Mouse (Mus musculus): Measurements from ENCODE around the gene St5.

Gene St5

DNA sequence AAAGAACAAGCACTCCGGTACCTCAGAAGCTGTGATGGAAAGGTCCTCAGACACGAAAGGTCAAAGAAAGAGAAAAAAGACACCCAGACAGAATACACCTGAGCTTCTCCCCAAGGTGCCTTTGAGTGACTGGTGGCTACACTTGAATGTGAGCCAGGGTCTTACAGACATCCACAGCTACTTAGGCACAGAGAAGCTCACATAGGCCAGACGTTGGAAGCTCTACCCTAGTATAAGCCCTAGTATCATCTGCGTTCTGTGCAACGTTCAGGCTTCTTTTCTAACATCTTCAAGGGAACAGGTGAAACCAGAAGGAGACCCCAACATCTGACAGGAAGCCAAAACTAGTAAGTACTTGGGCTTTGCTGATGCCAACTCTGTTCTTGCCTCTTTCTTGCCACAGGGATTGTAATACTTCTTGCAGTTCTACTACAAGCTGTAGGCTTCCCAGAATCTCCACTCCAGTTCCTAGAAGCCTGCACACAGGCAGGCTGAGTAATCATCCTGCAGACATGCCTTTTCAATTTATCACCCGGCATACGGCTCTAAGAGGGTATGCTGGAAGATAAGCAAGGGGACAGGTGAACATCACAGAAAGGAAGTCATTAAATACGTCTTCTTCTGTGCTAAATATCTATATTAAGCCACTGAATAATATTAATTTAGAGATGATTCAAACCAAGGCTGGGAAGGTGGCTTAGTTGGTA, 67.2 kb downstream of the St5 start:
- DNase-seq: no peak

DNA sequence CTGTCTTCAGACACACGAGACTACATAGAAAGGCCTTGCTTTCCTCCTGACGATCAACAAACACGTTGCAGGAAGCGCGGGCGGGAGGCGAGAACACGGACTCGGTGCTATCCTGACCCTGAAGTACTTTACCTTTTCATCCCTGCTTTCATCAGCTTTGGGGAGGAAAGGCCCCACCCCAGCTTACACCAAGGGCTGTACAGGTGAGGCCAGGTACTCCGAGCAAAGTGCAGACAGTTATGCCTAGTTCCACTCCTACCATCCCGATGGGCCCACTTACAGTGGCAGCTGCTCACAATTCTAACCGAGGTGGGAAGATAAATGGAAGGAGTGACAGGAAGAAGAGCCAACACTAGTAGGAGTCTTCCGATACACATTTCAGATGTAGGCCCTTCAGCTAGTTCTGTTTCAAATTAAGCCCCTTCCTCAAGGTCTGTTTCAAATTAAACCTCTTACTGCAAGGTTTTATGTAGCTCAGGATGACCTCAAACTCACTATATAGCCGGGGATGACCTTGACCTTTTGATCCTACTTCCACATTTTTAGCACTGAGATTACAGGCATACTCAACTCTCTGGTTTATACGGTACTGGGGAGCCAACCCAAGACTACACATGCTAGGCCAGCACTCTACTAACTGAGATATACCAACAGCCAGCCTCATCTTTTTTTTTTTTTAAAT, 69.9 kb downstream of the St5 start:
- DNase-seq: no peak

DNA sequence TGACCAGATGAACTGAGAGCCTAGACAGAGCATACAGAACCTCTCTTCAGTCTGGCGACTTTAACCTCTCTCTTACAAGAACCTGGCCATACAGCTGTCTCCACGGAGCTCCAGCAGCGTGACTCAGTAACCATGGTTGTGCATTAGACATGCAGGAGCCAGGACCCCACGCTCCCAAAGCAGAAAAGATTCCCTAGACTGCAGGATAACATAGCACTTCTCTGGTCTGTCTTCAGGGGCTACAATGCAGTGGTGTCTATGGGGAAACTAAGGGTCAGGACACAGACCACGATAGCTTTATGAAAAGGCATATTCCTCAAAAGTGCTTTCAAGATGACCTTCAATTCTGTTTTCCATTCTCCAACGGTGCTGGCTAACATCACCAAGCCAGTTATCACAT, 72.1 kb downstream of the St5 start:
- no peak for DNase-seq

DNA sequence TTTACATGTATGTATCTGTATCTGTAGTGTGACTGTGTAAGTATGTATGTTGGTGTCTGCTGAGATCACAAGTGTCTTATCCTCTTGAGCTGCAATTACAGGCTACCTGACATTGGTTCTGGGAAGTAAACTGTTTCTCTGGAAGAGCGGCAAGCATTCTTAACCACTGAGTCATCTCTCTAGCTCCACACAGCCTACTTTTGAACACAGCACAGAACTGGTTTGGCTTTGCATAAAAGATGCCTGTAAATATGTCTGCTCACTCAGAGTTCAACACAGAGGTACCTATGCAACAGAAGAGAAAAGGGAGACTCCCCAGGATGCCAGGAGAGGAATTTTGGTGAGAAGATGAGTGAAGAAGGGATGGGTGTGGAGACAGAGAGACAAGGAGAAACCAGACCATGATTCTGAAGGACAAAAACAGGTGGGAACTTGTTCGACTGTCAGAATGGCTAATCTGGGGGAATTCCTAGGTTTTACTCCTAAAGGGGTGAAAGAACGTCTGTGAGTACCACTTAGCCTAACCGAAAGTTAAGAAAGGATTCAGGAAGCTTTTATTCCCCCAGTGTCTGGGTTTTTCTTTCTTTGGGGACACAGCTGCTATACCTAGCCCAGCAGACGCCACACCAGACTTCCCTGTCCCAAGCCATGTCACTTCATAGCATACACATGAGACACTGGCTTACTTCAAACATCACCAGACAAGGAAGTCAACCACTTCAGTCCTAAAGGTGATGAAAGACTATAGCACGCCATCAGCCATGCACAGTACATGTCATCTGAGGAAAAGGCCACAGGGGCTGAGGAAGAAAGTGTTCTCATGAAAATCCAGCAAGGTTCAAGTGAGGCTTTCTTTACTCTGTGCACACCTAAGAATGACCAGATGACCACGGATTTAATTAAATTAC, 73.3 kb downstream of the St5 start:
- DNase-seq: no peak

DNA sequence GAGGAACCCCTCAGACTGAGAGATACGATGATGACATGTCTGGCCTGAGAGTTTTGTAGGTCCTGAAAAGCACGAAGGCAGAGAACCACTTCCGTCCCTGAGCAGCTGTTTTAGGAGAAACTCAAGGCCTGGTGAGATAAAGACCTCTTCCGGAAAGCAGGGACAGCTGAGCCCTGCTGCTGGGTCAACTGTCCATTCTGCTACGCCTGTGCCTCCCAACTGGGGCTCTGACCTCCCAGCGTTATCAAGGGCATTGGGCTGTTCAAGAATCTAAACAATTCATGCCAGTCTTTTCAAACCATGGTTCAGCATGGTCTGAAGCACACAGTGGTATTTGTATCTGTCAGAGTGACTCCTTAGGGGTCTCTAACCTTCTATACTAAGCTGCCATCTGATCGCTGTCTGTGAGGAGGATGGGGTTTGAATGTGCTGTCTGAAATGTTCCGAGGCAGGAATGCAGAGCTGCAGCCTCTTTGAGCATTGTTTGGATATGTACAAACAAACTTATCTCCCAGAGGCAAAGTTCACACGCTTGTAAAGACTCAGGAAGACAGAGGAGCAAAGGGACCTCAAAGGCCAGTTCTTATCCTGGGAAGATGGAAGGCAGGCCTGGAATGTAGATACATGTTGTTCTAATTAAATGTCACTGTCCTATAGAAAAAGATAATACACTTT, 74.3 kb downstream of the St5 start:
- DNase-seq: peak; percentile 17

DNA sequence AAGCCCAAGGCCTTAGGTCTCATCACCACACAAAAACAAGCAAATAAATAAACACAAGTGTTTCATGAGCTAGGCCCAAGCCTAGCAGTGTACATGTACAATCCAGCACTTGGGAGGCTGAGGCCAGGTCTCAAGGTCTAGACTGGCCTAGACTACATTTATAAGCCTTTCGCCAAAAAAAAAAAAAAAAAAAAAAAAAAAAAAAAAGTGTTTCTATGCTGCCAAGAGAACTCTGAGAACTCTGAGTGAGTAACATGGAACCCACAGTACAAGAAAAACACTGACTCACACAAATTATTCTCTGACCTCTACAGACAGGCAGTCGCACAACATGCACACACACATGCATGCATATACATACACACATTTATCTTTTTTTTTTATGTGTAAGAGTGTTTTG, 75.6 kb downstream of the St5 start:
- DNase-seq: no peak

DNA sequence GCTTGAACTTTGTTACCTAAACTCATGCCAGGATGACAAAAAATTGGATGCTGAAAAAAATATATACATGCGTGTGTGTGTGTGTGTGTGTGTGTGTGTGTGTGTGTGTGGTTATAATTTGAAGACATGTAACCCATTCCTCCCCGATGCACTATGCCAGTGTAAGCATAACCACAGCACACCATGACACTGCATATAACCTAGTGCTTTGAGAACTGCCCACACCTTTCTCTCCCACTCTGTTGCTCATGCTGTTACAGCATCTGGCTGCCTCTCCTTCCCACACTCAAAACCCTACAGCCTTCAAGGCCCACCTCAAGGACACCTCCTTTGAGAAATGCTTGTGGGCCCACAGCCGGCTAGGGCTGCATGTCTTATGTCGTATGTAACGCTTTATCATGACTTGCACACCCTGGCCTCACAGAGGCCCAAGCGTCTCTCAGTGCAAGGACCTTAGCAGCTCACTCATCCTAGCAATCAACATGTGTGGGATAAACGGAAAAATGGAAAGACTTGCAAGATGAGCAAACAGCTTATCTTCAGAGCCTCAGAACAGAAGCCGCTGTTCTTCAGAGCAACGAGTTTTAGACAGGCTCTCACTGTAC, 81.1 kb downstream of the St5 start:
- DNase-seq: no peak

DNA sequence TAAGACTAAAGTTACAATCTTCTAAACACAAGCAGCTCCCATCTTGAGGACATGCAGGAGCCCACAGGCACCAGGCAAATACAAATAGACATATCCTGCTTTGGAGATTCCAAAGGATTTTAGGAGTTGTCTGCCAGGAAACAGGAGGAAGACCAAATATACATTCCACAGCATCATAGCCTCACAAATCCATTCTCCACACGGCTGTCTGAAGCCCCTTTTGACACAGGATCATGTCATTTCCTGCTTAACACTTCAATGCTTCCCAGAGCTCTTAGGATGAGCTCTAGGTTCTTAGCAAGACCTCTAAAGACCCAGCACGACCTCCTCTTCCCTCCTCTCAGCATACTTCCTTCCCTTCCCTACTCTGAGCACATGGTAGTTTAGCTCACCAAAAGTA, 82.4 kb downstream of the St5 start:
- DNase-seq: no peak

DNA sequence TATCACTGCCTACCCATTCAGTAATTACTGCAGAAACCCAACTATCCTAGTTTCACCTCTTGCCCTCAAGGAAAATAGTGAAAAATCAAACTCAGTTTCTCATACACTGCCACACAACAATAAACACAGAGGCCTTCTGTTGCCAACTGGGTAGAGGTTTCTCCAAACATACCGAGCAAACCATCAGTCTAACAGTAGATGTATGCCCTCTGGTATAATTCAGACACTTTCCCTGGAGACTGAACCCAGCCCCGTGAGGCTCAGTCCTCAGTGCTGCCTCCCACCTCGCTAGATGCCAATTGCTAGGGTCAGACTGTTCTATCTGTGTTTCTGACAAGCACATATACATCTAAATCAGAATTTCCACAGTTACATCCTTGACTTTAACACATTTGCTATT, 83.1 kb downstream of the St5 start:
- no peak for DNase-seq

DNA sequence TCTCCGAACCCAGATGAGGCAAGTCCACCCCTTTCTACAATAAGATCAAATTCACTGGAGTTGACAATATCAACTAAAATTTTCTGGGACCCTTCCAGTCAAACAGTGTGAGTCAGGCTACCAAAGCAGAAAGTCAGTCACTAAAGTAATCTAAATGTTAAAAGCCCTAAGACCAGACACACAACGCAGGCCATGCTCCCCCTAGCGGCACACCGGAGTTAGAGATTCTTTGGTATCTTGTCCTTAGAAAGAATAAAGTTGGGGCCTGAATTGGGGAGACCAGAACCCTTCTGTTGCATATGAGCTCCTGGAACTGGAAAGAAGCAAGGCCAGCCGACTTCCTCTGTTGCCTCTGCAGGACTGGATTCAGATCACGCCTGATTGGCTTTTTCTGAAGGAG, 84.7 kb downstream of the St5 start:
- peak; percentile 73 for DNase-seq

DNA sequence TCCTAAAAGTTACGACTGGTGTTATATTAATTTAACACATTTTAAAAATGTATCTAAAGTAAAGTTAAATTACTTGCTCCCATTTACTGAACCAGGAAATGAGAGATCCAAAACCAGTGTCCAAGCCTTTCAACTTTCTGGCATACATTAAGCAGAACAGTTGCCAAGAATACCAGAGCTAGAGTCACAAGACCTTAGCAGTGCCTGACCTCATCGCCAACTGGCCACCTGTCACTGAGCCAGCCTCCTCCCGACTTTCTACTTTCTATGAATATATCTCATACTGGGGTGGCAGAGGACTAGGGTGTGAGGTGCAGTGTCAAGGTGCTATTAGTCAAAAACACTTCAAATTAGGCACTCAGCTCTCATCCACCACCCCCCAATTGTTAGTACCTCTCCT, 85.6 kb downstream of the St5 start:
- peak; percentile 26 for DNase-seq

DNA sequence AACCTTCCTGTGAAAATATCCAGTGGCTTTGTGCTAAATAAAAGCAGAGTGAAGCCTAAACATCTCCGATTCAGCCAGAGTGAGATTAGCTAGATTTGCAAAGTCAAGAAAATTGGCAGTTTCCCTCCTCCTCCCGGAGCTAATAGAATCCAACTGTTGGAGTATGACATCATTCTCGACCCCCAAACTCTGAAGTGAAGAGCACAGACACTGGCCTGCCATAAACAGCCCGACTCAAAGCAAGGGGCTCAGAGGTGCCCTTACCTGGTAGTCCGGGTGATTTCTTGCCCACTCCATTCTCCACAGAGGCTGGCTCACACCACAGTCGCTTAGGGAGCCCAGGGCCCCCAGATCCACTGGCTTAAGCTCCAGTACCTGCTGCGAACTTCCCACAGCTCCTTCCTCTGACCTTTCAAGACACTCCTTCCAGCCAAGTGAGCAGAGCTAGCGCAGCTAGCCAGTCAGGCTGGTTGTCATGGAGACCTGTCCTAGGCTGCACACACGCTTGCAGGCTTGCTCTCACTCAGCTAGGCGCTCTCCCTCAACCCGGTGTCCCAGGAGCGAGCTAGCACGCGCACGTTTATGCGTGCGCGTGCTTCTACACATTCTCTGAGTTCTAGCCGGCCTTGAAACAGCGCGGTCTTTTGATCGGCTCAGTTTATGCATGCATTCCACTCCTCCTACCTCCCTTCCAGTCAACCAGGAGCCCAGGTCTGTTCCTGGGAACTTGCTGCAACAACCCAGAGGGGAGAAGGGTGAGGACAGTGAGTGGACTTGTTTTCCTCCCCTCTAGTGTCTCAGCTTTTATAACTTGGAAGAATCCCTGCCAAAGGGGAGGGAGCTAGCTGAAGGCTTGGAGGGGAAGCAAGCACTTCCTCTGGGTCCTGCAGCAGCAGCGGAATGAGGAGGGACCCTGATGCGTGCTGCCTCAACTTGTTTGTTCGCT, 87.1 kb downstream of the St5 start:
- DNase-seq: peak; percentile 86

DNA sequence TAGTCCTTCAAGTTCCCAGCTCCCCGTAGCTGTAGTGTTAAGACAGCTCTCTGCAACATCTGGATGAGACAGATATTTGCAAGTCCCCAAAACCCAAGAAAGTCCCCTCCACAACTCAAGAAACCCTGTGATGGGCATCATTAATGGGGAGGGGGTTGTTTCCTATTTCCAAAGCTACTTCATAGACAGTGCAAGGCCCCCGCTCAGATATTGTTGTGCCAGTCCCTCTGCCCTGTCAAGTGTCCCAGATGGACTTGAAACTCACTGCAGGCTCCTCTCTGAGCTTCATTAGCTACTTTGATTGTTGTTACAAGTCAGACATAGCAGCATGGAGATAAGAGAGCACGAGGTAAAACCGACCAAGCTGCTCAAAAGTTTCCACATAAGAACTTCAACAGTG, 87.8 kb downstream of the St5 start:
- no peak for DNase-seq

DNA sequence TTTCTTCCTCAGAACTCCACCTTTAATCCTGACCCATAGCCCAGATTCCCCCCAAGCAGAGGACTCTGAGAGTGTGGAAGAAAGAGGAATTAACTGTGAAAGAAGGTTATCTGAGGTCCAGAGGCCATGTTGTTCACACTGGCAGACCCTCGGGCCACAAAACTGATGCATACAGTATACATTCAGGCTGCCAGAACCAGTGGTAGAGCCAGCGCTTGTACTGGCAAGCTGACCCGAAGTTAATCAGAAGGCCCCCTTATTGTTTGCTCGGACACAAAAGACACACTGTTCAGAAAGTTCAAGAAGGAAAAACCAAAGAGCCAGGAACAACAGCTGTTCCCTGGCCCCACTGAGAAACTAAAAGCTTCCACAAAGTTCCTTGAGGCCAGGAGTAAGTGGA, 88.5 kb downstream of the St5 start:
- no peak for DNase-seq

DNA sequence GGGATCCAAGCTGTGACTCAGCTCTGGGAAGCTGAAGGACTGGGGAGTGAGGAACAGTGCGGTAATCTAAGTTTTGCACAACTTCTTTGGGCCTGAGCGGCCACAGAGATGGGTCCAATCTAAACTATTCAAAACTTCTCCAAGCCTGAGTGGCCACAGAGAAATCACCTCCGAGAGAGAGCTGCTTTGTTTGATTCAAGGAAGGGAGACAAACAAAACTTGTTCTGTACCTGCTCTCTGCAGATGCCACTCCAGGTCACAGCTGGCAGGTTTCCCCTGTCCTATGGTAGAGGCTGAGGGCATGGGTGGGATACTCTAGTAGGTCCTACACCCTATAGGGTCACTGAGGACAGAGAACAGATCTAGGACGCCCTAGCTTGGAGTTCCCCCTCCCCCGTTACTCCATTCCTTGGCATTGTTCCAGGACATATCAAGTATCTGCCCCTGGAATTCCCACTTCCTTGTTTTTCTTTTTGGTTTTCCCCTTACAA, 89.8 kb downstream of the St5 start:
- peak; percentile 45 for DNase-seq

DNA sequence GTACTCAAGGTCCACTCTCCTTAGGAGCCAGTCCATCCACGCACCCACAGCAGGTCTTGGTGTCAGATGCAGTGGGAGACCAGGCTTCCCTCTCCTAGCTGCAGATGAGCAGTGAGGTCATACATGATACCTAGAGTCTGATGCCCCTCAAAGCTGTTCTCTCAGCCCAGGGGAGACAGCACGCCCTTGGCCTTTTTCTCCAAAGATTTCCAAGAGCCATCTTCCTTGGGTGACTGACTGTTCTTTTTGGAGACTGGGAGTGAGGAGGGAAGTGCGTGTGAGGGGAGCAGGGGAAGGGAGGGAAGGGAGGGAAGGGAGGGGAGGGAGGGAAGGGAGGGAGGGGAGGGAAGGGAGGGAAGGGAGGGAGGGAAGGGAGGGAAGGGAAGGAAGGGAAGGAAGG, 90.4 kb downstream of the St5 start:
- no peak for DNase-seq

DNA sequence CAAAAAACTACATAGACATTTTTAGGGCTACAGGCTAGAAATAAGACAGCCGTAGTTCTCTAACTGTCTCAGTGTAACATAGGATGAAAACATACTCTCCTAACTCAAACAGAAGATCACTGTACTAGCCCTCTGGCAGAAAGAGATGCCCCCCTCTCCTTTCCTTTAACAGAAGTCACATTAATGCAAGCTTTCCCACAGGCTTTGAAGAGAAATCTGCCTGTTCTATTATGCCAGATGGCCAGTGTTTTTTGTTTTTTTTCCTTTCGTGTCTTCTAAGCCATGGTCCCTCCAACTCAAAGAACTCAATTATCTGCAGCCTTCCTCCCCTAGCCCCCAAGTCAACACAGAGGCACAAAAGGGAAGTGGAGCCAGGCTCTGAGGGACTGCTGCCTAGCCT, 90.9 kb downstream of the St5 start:
- no peak for DNase-seq

DNA sequence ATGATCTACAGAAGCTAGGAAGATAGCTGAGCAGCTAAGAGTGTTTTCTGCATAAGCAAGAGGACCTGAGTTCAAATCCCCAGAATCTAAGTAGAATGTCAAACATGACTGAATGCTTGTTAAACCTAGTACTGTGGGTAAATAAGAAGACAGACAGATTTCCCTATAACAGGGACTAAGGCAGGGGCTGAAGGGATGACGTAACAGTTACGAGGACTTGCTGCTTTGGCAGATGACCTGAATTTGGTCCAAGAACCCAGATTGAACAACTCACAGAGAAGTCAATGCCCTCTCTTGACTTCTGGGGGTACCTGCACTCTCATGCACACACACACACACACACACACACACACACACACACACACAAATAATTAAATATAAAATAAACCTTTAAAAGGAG, 93.1 kb downstream of the St5 start:
- no peak for DNase-seq

DNA sequence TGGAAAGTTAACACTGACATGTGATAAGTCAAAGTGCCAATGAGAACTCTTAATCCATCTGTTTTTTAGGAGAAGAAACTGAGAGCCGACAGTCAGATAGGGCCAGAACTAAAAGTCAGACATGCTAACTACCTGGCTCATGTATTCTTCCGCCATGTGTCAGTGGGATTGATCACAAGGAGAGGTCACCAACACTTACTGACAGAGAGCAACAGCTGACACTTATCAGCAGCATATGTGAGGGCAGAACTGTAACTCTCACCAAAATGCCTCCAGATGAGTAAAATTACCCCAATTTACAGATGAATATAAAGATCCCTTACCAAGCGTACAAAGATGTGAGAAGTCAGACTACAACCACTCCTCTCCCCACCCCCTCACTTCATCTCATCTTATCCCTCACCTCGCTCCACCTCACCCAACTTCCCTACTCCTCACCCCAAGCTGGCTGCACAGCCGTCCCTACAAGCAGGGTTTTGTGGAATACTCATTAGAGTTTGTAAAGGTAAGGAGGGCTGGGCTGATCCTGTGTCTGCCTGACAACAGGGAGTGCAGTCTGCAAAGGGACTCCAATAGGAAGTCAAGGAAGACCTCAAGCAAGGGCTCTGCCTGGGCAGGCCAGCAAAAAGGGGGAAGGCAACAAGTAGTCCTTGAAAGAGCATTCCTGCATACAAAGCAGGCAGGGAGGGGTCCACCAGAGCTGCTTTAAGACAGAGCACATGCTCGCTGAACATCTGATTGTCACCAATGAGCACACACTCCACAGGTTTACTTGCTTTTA, 93.7 kb downstream of the St5 start:
- DNase-seq: no peak

DNA sequence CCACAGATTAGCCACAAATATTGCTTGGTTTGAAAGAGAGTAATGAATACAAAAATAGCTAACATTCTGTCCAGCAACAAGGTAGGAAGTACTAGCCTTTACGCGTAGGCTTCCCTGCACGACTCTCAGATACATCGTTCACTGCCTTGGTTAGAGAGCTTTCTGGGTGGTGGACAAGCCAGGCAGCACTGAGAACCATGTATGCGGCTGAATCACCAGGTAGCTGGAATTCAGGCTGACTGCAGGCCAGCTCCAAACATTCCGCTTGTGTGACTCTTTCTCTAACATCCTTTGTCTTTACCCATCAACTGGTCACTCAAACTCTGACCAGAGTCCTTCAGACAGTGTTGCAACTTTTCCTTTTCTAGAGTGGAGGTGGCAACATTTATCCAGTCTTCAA, 94.6 kb downstream of the St5 start:
- DNase-seq: no peak

Data from kidney, adult 9 months (tissue).